Mouse (Mus musculus) cerebellum, adult 8-10 months (tissue): ENCODE data around the gene Gm13420.
"Not testable (repeated sequence)": the region's sequence is repeated elsewhere in the genome, so short reads cannot be mapped to it uniquely, and the experiment has no call there.

Experiments used
- DNase-seq: peaks from one replicate; pipeline ENCODE4 v3.0.0; 2022

Gene Gm13420

GRCm38 (mm10) chr2:29737209-29737925, 14.1 kb downstream of the Gm13420 start:
- no peak for DNase-seq

GRCm38 (mm10) chr2:29735708-29736107, 15.8 kb downstream of the Gm13420 start:
- DNase-seq: no peak

- no peak for DNase-seq
Observed at GRCm38 (mm10) chr2:29733348-29733747, 18.1 kb downstream of the Gm13420 start.

GRCm38 (mm10) chr2:29732559-29732958, 18.9 kb downstream of the Gm13420 start:
- DNase-seq: no peak

GRCm38 (mm10) chr2:29731545-29731944, 19.9 kb downstream of the Gm13420 start:
- no peak for DNase-seq

GRCm38 (mm10) chr2:29729500-29729899, 22.0 kb downstream of the Gm13420 start:
- no peak for DNase-seq

- no peak for DNase-seq
Observed at GRCm38 (mm10) chr2:29724664-29725365, 26.7 kb downstream of the Gm13420 start.

- DNase-seq: no peak
Observed at GRCm38 (mm10) chr2:29723132-29723531, 28.4 kb downstream of the Gm13420 start.

- DNase-seq: no peak
Observed at GRCm38 (mm10) chr2:29718581-29718980, 32.9 kb downstream of the Gm13420 start.

- no peak for DNase-seq
Observed at GRCm38 (mm10) chr2:29716691-29717090, 34.8 kb downstream of the Gm13420 start.

GRCm38 (mm10) chr2:29716143-29716542, 35.3 kb downstream of the Gm13420 start:
- DNase-seq: no peak

- no peak for DNase-seq
Observed at GRCm38 (mm10) chr2:29714127-29714526, 37.4 kb downstream of the Gm13420 start.

GRCm38 (mm10) chr2:29713501-29713900, 38.0 kb downstream of the Gm13420 start:
- DNase-seq: no peak

GRCm38 (mm10) chr2:29711877-29712276, 39.6 kb downstream of the Gm13420 start:
- DNase-seq: no peak

GRCm38 (mm10) chr2:29711038-29711437, 40.4 kb downstream of the Gm13420 start:
- DNase-seq: no peak

GRCm38 (mm10) chr2:29708209-29708608, 43.3 kb downstream of the Gm13420 start:
- DNase-seq: not testable (repeated sequence)

GRCm38 (mm10) chr2:29707731-29708130, 43.8 kb downstream of the Gm13420 start:
- DNase-seq: no peak

- peak; percentile 66 for DNase-seq
Observed at GRCm38 (mm10) chr2:29706726-29707620, 44.5 kb downstream of the Gm13420 start.

GRCm38 (mm10) chr2:29705493-29705892, 46.0 kb downstream of the Gm13420 start:
- DNase-seq: peak; percentile 86

GRCm38 (mm10) chr2:29703104-29704081, 48.1 kb downstream of the Gm13420 start:
- DNase-seq: no peak

- DNase-seq: no peak
Observed at GRCm38 (mm10) chr2:29702189-29702588, 49.3 kb downstream of the Gm13420 start.

- DNase-seq: no peak
Observed at GRCm38 (mm10) chr2:29701393-29701792, 50.1 kb downstream of the Gm13420 start.
